Mouse (Mus musculus) ES-Bruce4 (cell line): ENCODE measurements around the gene Rnf181.

Experiments used
- CTCF ChIP-seq: IDR thresholded peaks from one replicate; pipeline ENCODE4 v1.8.1; 2011; ENCODE audit warnings: low read depth, low read length
- EP300 ChIP-seq: IDR thresholded peaks from 2 replicates; pipeline ENCODE4 v1.6.1; 2011; ENCODE audit warnings: low read depth, low read length; ENCODE audit not compliant: insufficient read depth

- TF ChIP-seq EP300 (no peak), CTCF (no peak)
Measured at GRCm38 (mm10) chr6:72329019-72329418, 37.7 kb downstream of the Rnf181 start.
